Mouse (Mus musculus): ENCODE measurements at regions not wholly inside any gene's neighbourhood (a gene's known extent, or its start where the extent isn't known, plus 50 kb on each side); places are given as distances from the start of the nearest gene placed in this dataset.

GRCm38 (mm10) chr6:98486626-98487025 is 144.1 kb upstream of the Gm765 start:
- no peaks in the 10 kb centered on the region for H3K27me3 ChIP-seq (ENCODE audit: poor library complexity, severe bottlenecking)
- no peaks in the 10 kb centered on the region for H3K9me3 ChIP-seq
- H3K27ac ChIP-seq = no peak overlapping the region
- no peak overlapping the region for H3K4me3 ChIP-seq
- no peaks in the 10 kb centered on the region for H3K36me3 ChIP-seq (replicated peaks)
- DNase-seq (ENCODE audit: extremely low spot score, low spot score) = no peak
- 76% methylated on average over 3 of the region's 3 CpGs for WGBS
- peaks cover 15% of the 10 kb centered on the region for H3K4me1 ChIP-seq

GRCm38 (mm10) chr6:98483319-98484123 is 141.0 kb upstream of the Gm765 start:
- Histone ChIP-seq H3K4me1 (peaks cover 15% of the 10 kb centered on the region), H3K4me3 (no peak overlapping the region), H3K9me3 (no peaks in the 10 kb centered on the region), H3K27ac (no peak overlapping the region), H3K36me3 (replicated peaks) (no peaks in the 10 kb centered on the region), H3K27me3 (ENCODE audit: poor library complexity, severe bottlenecking) (no peaks in the 10 kb centered on the region)
- WGBS = 45% methylated on average over 3 of the region's 3 CpGs
- DNase-seq (ENCODE audit: extremely low spot score, low spot score) = no peak

GRCm38 (mm10) chr6:98482319-98482718 is 139.8 kb upstream of the Gm765 start:
- no peak for DNase-seq (ENCODE audit: extremely low spot score, low spot score)
- WGBS = 86% methylated on average over 2 of the region's 2 CpGs
- peaks cover 15% of the 10 kb centered on the region for H3K4me1 ChIP-seq
- H3K27ac ChIP-seq = no peak overlapping the region
- no peaks in the 10 kb centered on the region for H3K9me3 ChIP-seq
- no peaks in the 10 kb centered on the region for H3K27me3 ChIP-seq (ENCODE audit: poor library complexity, severe bottlenecking)
- H3K36me3 ChIP-seq (replicated peaks) = no peaks in the 10 kb centered on the region
- no peak overlapping the region for H3K4me3 ChIP-seq

GRCm38 (mm10) chr6:98467563-98467962 is 125.0 kb upstream of the Gm765 start:
- no peak for DNase-seq (ENCODE audit: extremely low spot score, low spot score)
- Histone ChIP-seq H3K4me1 (no peaks in the 10 kb centered on the region), H3K4me3 (no peak overlapping the region), H3K9me3 (no peaks in the 10 kb centered on the region), H3K27me3 (ENCODE audit: poor library complexity, severe bottlenecking) (no peaks in the 10 kb centered on the region), H3K36me3 (replicated peaks) (no peaks in the 10 kb centered on the region), H3K27ac (no peak overlapping the region)

GRCm38 (mm10) chr6:98452277-98452676 is 109.7 kb upstream of the Gm765 start:
- Histone ChIP-seq H3K27ac (no peak overlapping the region), H3K4me1 (no peaks in the 10 kb centered on the region), H3K9me3 (no peaks in the 10 kb centered on the region), H3K36me3 (replicated peaks) (no peaks in the 10 kb centered on the region), H3K27me3 (ENCODE audit: poor library complexity, severe bottlenecking) (no peaks in the 10 kb centered on the region), H3K4me3 (no peak overlapping the region)
- WGBS = 85% methylated on average over 7 of the region's 7 CpGs
- DNase-seq (ENCODE audit: extremely low spot score, low spot score) = no peak

DNA sequence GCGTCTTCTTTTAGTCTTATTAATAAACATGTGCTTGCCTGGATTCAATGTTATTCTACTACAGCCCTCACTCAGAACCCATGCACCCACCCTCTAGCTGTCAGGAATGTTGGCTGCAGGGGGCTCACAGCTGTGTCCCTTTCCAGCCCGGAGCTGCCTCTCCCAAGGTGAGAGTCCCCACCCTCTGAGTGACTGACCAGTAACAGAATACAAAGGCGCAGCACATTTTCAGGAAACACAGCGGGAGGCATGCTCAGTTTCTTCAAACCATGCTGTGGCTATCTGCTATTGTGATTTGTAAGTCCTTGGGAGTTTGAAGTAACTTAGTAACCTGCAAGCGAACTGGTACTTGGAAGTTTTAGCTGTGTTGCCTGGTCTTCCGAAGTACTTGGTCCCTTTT is 93.1 kb upstream of the Gm765 start:
- no peak for DNase-seq (ENCODE audit: extremely low spot score, low spot score)
- Histone ChIP-seq H3K27me3 (ENCODE audit: poor library complexity, severe bottlenecking) (no peaks in the 10 kb centered on the region), H3K4me1 (peaks cover 8% of the 10 kb centered on the region), H3K9me3 (no peaks in the 10 kb centered on the region), H3K27ac (no peak overlapping the region), H3K36me3 (replicated peaks) (no peaks in the 10 kb centered on the region), H3K4me3 (no peak overlapping the region)
- 24% methylated on average over 6 of the region's 6 CpGs for WGBS

- no peak for DNase-seq (ENCODE audit: extremely low spot score, low spot score)
- no peaks in the 10 kb centered on the region for H3K27me3 ChIP-seq (ENCODE audit: poor library complexity, severe bottlenecking)
- no peak overlapping the region for H3K27ac ChIP-seq
- WGBS = 77% methylated on average over 6 of the region's 6 CpGs
- no peaks in the 10 kb centered on the region for H3K9me3 ChIP-seq
- H3K36me3 ChIP-seq (replicated peaks) = no peaks in the 10 kb centered on the region
- peaks cover 8% of the 10 kb centered on the region for H3K4me1 ChIP-seq
- H3K4me3 ChIP-seq = no peak overlapping the region
Observed at GRCm38 (mm10) chr6:98433286-98433685, 90.7 kb upstream of the Gm765 start.

- Histone ChIP-seq H3K27me3 (ENCODE audit: poor library complexity, severe bottlenecking) (no peaks in the 10 kb centered on the region), H3K27ac (no peak overlapping the region), H3K4me3 (no peak overlapping the region), H3K4me1 (no peaks in the 10 kb centered on the region), H3K36me3 (replicated peaks) (no peaks in the 10 kb centered on the region), H3K9me3 (no peaks in the 10 kb centered on the region)
- 88% methylated on average over 5 of the region's 5 CpGs for WGBS
- DNase-seq (ENCODE audit: extremely low spot score, low spot score) = no peak
Observed at GRCm38 (mm10) chr6:98429120-98429519, 86.6 kb upstream of the Gm765 start.

DNA sequence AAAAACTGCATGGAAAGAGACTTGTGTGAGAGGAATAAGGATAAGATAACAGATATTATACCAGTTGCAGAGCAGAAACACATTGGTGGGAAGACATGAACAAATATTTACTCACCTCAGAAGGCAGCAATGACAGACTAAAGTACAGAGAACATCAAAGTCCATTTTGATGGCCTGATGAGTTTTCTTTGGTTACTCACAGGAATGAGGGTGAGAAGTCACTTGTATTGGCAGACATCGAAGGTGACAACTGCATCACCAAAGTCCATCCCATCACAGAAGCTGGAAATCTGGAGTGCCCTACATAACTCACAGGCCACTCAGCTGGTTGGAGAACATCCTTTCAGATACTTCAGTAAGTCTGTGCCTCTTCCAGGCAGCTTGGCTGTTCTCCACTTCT is 60.1 kb upstream of the Gm765 start:
- no peaks in the 10 kb centered on the region for H3K27me3 ChIP-seq (ENCODE audit: poor library complexity, severe bottlenecking)
- DNase-seq (ENCODE audit: extremely low spot score, low spot score) = no peak
- no peaks in the 10 kb centered on the region for H3K9me3 ChIP-seq
- H3K4me3 ChIP-seq = no peak overlapping the region
- no peaks in the 10 kb centered on the region for H3K36me3 ChIP-seq (replicated peaks)
- no peaks in the 10 kb centered on the region for H3K4me1 ChIP-seq
- WGBS = 98% methylated on average over 1 of the region's 1 CpGs
- H3K27ac ChIP-seq = no peak overlapping the region

DNA sequence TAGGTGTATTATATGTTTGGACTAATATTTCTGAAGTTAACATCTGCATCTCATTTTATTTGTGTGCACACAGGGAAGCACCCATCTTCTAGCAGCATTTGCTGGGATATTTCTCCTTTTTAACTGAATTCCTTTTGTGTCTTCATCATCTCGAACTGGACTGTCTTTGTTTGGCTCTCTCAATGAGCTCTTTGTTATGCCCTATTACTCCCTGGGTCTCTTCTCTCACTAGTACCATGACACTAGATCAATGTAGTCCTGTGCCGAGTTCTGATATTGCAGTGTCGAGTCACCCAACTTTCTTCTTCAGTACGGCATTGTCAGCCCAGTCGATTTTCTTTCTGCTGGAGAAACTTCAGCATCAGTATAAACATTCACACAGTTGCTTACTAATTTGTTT is 52.0 kb upstream of the Gm765 start:
- no peak for DNase-seq (ENCODE audit: extremely low spot score, low spot score)
- no peaks in the 10 kb centered on the region for H3K9me3 ChIP-seq
- no peaks in the 10 kb centered on the region for H3K27me3 ChIP-seq (ENCODE audit: poor library complexity, severe bottlenecking)
- H3K27ac ChIP-seq = no peak overlapping the region
- no peak overlapping the region for H3K4me3 ChIP-seq
- no peaks in the 10 kb centered on the region for H3K36me3 ChIP-seq (replicated peaks)
- 64% methylated on average over 5 of the region's 5 CpGs for WGBS
- H3K4me1 ChIP-seq = no peaks in the 10 kb centered on the region

Data from forebrain, embryonic 10.5 days (tissue).